Mouse (Mus musculus): Measurements from ENCODE around the gene Cep170. TPM values are rescaled to one million over a fixed set of nuclear protein-coding genes. Genes with fewer than 3 reads are reported as not detected.

Cep170 gene
- polyA plus RNA-seq, 1 experiment from 2014 or later, result 117 TPM

- no peaks in the 10 kb centered on the region for H3K36me3 ChIP-seq (ENCODE audit: control insufficient read depth, insufficient read depth, low read length)
- no peak overlapping the region for H3K27ac ChIP-seq (ENCODE audit: low read length)
- no peak overlapping the region for H3K9ac ChIP-seq (ENCODE audit: low read depth, low read length)
- H3K4me2 ChIP-seq (ENCODE audit: low read length), result no peak overlapping the region
- no peaks in the 10 kb centered on the region for H3K9me3 ChIP-seq (replicated peaks; ENCODE audit: control insufficient read depth, low read length, poor library complexity, severe bottlenecking)
- ATAC-seq, result no peak
- peaks cover 24% of the 10 kb centered on the region for H3K4me1 ChIP-seq (ENCODE audit: control insufficient read depth, insufficient read depth, low read length)
- H3K27me3 ChIP-seq (ENCODE audit: control insufficient read depth, insufficient read depth, low read depth, low read length), result no peaks in the 10 kb centered on the region
- no peak overlapping the region for H3K4me3 ChIP-seq (ENCODE audit: low read depth, low read length)
Measured at GRCm38 (mm10) chr1:176798673-176799072, 15.2 kb downstream of the Cep170 start.

DNA sequence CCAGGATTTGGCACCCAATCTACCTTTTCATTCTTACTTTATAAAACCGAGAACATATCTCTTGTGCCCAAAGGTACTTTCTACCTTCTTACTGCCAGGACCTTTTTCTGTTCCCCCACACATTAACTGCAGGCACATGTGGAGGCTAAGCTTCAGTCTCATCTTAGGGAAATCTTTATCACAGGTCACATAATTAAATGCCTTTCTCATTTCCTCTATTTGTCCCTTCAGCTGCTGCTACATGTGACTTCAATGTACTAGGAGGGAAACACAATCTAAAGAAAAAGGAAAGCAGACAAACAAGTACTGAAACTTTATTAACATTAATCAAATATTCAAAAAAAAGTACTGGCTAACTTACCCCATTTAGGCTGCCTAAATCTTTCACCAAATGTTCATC is 21.7 kb downstream of the Cep170 start:
- Histone ChIP-seq H3K9ac (ENCODE audit: low read depth, low read length) (no peak overlapping the region), H3K36me3 (ENCODE audit: control insufficient read depth, insufficient read depth, low read length) (peaks cover 3% of the 10 kb centered on the region), H3K4me1 (ENCODE audit: control insufficient read depth, insufficient read depth, low read length) (peaks cover 9% of the 10 kb centered on the region), H3K27me3 (ENCODE audit: control insufficient read depth, insufficient read depth, low read depth, low read length) (no peaks in the 10 kb centered on the region), H3K4me2 (ENCODE audit: low read length) (no peak overlapping the region), H3K4me3 (ENCODE audit: low read depth, low read length) (no peak overlapping the region), H3K9me3 (replicated peaks; ENCODE audit: control insufficient read depth, low read length, poor library complexity, severe bottlenecking) (no peaks in the 10 kb centered on the region), H3K27ac (ENCODE audit: low read length) (no peak overlapping the region)
- 90% methylated on average over 1 of the region's 1 CpGs for WGBS
- ATAC-seq, result no peak

DNA sequence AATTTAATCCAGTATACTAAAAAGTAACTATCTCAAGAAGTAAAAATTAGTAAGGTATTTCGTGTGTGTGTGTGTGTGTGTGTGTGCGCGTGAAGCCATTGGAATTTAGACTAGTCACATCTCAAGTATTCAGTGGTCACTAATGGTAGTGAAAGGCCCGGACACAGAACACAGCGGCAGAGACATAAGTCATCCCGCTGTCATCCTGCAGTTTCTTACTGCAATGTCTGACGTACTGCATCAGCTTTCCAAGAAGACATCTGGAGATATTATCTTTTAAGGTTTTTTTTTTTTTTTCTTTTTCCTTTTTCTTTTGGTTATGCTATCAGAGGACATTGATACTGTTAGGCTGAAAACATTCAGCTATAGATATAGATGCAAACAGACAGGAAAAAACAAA is 24.5 kb downstream of the Cep170 start:
- no peaks in the 10 kb centered on the region for H3K9me3 ChIP-seq (replicated peaks; ENCODE audit: control insufficient read depth, low read length, poor library complexity, severe bottlenecking)
- no peak overlapping the region for H3K4me3 ChIP-seq (ENCODE audit: low read depth, low read length)
- no peaks in the 10 kb centered on the region for H3K4me1 ChIP-seq (ENCODE audit: control insufficient read depth, insufficient read depth, low read length)
- H3K36me3 ChIP-seq (ENCODE audit: control insufficient read depth, insufficient read depth, low read length), result peaks cover 3% of the 10 kb centered on the region
- no peak overlapping the region for H3K4me2 ChIP-seq (ENCODE audit: low read length)
- ATAC-seq, result no peak
- no peak overlapping the region for H3K27ac ChIP-seq (ENCODE audit: low read length)
- no peaks in the 10 kb centered on the region for H3K27me3 ChIP-seq (ENCODE audit: control insufficient read depth, insufficient read depth, low read depth, low read length)
- no peak overlapping the region for H3K9ac ChIP-seq (ENCODE audit: low read depth, low read length)
- 94% methylated on average over 7 of the region's 7 CpGs for WGBS

DNA sequence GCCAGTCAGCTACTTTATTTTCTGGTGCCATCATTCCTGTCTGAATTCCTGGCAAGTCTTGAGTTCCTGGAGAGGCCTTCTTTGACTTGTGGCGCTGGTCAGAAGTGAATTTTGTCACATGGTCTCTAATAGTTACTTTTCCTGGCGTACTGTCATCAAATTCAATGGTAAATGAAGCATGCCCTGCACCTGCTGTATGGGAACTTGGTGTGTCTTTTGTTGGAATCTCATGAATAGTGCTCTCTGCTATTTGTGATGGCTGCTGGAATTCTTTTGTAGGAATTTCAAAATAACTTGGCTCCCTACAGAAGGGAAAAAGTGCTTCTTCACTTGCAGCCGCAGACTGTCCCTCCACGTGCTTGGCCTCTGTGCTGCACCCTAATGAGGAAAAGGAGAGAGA is 39.3 kb downstream of the Cep170 start:
- no peaks in the 10 kb centered on the region for H3K27me3 ChIP-seq (ENCODE audit: control insufficient read depth, insufficient read depth, low read depth, low read length)
- H3K4me3 ChIP-seq (ENCODE audit: low read depth, low read length), result no peak overlapping the region
- H3K36me3 ChIP-seq (ENCODE audit: control insufficient read depth, insufficient read depth, low read length), result peaks cover 16% of the 10 kb centered on the region
- ATAC-seq, result no peak
- 58% methylated on average over 4 of the region's 4 CpGs for WGBS
- H3K27ac ChIP-seq (ENCODE audit: low read length), result no peak overlapping the region
- H3K4me1 ChIP-seq (ENCODE audit: control insufficient read depth, insufficient read depth, low read length), result no peaks in the 10 kb centered on the region
- no peaks in the 10 kb centered on the region for H3K9me3 ChIP-seq (replicated peaks; ENCODE audit: control insufficient read depth, low read length, poor library complexity, severe bottlenecking)
- no peak overlapping the region for H3K9ac ChIP-seq (ENCODE audit: low read depth, low read length)
- H3K4me2 ChIP-seq (ENCODE audit: low read length), result no peak overlapping the region

DNA sequence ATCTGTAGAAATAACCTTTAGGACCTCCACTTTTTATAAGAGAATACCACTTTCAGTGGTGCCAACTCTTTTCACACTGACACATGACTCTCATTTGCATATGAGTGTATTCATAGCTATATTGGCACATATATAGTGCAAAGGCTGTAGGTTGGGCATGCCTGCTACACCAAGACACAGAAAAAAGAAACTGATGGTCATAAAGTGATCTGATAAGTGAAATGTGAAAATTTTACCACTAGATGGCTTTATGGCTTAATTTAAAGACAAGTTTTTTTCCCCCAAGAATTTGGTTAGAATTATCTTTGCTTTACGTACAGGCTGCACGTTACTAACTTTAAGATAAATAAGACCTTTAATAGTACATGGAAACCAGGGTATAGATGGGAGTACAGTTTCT is 51.6 kb downstream of the Cep170 start:
- no peak overlapping the region for H3K27ac ChIP-seq (ENCODE audit: low read length)
- H3K27me3 ChIP-seq (ENCODE audit: control insufficient read depth, insufficient read depth, low read depth, low read length), result no peaks in the 10 kb centered on the region
- no peaks in the 10 kb centered on the region for H3K4me1 ChIP-seq (ENCODE audit: control insufficient read depth, insufficient read depth, low read length)
- no peak overlapping the region for H3K4me2 ChIP-seq (ENCODE audit: low read length)
- no peak overlapping the region for H3K4me3 ChIP-seq (ENCODE audit: low read depth, low read length)
- no peaks in the 10 kb centered on the region for H3K36me3 ChIP-seq (ENCODE audit: control insufficient read depth, insufficient read depth, low read length)
- no peak overlapping the region for H3K9ac ChIP-seq (ENCODE audit: low read depth, low read length)
- 84% methylated on average over 2 of the region's 2 CpGs for WGBS
- H3K9me3 ChIP-seq (replicated peaks; ENCODE audit: control insufficient read depth, low read length, poor library complexity, severe bottlenecking), result no peaks in the 10 kb centered on the region
- ATAC-seq, result no peak

- Histone ChIP-seq H3K4me3 (ENCODE audit: low read depth, low read length) (no peak overlapping the region), H3K9me3 (replicated peaks; ENCODE audit: control insufficient read depth, low read length, poor library complexity, severe bottlenecking) (no peaks in the 10 kb centered on the region), H3K27me3 (ENCODE audit: control insufficient read depth, insufficient read depth, low read depth, low read length) (no peaks in the 10 kb centered on the region), H3K4me2 (ENCODE audit: low read length) (no peak overlapping the region), H3K36me3 (ENCODE audit: control insufficient read depth, insufficient read depth, low read length) (peaks cover 6% of the 10 kb centered on the region; the same call in 1 of the 2 replicates), H3K27ac (ENCODE audit: low read length) (no peak overlapping the region), H3K4me1 (ENCODE audit: control insufficient read depth, insufficient read depth, low read length) (no peaks in the 10 kb centered on the region), H3K9ac (ENCODE audit: low read depth, low read length) (no peak overlapping the region)
- WGBS, result 100% methylated on average over 1 of the region's 1 CpGs
- ATAC-seq, result no peak
Measured at GRCm38 (mm10) chr1:176760673-176761072, 53.2 kb downstream of the Cep170 start.

GRCm38 (mm10) chr1:176755586-176755985 is 58.3 kb downstream of the Cep170 start:
- no peak for ATAC-seq
- no peak overlapping the region for H3K27ac ChIP-seq (ENCODE audit: low read length)
- H3K36me3 ChIP-seq (ENCODE audit: control insufficient read depth, insufficient read depth, low read length), result peaks cover 10% of the 10 kb centered on the region; the same call in 1 of the 2 replicates
- no peak overlapping the region for H3K4me3 ChIP-seq (ENCODE audit: low read depth, low read length)
- H3K27me3 ChIP-seq (ENCODE audit: control insufficient read depth, insufficient read depth, low read depth, low read length), result no peaks in the 10 kb centered on the region
- H3K9ac ChIP-seq (ENCODE audit: low read depth, low read length), result no peak overlapping the region
- H3K9me3 ChIP-seq (replicated peaks; ENCODE audit: control insufficient read depth, low read length, poor library complexity, severe bottlenecking), result no peaks in the 10 kb centered on the region
- peaks cover 4% of the 10 kb centered on the region; the same call in 1 of the 2 replicates for H3K4me1 ChIP-seq (ENCODE audit: control insufficient read depth, insufficient read depth, low read length)
- WGBS, result 93% methylated on average over 9 of the region's 9 CpGs
- H3K4me2 ChIP-seq (ENCODE audit: low read length), result no peak overlapping the region

DNA sequence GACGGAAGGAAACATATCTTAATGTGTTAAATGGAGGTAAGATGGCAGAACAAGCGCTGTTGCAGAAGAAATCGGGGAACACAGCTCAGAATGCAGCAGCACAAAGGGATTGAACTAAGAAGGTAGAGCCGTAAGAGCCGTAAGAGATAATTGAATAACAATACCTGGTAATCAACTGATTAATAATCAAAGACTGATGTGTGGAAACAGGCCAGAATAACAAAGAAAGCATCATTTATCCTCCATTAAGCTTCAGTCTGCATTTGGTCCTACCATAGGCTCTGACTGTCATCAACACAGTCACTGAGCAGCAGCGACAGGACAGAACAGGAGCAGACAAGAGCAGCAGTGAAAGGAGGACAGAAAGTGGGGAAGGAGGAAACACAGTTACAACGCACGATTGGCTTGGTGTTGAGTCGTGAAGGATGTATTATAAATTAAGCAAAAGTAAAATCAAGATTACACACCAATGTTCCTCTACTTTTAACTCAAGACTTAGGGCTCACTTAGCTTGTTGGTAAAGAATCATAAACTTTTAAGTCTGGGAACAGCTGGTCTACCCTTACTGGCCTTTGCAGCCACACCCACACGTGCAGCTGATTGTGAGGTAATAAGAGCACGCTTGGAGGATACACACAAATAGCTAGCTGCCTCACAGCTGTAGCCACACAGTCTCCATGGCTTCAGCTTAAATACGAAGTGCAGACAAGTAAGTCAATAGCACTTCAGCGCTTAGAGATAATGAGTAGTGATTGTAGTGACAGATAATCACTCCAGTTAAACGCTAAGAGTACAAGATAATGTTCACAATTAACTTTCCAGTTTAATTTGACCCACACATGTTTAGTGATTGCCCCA is 59.8 kb downstream of the Cep170 start:
- Histone ChIP-seq H3K36me3 (ENCODE audit: control insufficient read depth, insufficient read depth, low read length) (peaks cover 10% of the 10 kb centered on the region; the same call in 1 of the 2 replicates), H3K27me3 (ENCODE audit: control insufficient read depth, insufficient read depth, low read depth, low read length) (no peaks in the 10 kb centered on the region), H3K27ac (ENCODE audit: low read length) (no peak overlapping the region), H3K9ac (ENCODE audit: low read depth, low read length) (no peak overlapping the region), H3K4me1 (ENCODE audit: control insufficient read depth, insufficient read depth, low read length) (peaks cover 4% of the 10 kb centered on the region; the same call in 1 of the 2 replicates), H3K4me3 (ENCODE audit: low read depth, low read length) (no peak overlapping the region), H3K9me3 (replicated peaks; ENCODE audit: control insufficient read depth, low read length, poor library complexity, severe bottlenecking) (no peaks in the 10 kb centered on the region), H3K4me2 (ENCODE audit: low read length) (no peak overlapping the region)
- no peak for ATAC-seq
- WGBS, result 68% methylated on average over 14 of the region's 14 CpGs

DNA sequence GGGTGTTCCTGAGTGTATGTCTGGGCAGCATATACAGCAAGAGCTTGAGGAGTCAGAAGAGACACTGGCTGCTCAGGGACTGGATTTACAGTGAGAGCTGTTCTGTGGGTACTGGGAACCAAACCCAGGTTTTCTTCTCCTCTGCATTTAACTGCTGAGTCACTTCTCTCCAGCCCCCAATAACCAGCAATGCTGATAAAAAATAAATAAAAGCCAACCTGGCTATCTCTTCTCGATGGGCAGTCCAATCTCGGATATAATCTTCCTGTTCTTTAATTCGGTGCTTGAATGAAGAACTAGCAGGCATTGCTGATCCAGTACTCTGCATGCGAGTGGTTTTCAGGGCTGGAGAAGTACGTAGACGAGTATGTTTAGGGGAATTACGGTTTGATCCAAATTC is 64.2 kb downstream of the Cep170 start:
- H3K9ac ChIP-seq (ENCODE audit: low read depth, low read length), result no peak overlapping the region
- no peak overlapping the region for H3K27ac ChIP-seq (ENCODE audit: low read length)
- 91% methylated on average over 7 of the region's 7 CpGs for WGBS
- H3K9me3 ChIP-seq (replicated peaks; ENCODE audit: control insufficient read depth, low read length, poor library complexity, severe bottlenecking), result no peaks in the 10 kb centered on the region
- ATAC-seq, result no peak
- H3K27me3 ChIP-seq (ENCODE audit: control insufficient read depth, insufficient read depth, low read depth, low read length), result no peaks in the 10 kb centered on the region
- H3K4me1 ChIP-seq (ENCODE audit: control insufficient read depth, insufficient read depth, low read length), result peaks cover 4% of the 10 kb centered on the region; the same call in 1 of the 2 replicates
- H3K4me2 ChIP-seq (ENCODE audit: low read length), result no peak overlapping the region
- no peaks in the 10 kb centered on the region for H3K36me3 ChIP-seq (ENCODE audit: control insufficient read depth, insufficient read depth, low read length)
- no peak overlapping the region for H3K4me3 ChIP-seq (ENCODE audit: low read depth, low read length)
